Mouse (Mus musculus): ENCODE measurements around the gene Snrpd3.

DNA sequence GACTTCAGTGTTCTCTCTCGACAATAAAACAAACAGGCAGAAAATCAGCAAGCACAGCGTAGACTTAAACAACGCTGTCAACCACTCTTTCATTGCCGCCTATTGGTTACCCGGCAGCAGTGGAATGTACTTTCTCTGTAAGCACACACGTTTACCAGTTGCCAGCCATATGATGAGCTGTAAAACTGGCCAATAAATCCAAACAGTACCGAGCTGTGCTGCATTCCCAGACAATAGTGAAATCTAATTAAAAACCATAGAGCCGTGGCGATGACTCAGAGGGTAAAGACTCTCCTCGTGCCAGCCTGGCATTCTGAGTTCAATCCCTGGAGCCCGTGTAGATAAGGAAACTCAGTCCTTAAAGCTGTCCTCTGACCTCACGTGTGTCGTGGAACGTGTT is 31.1 kb downstream of the Snrpd3 start:
- TF ChIP-seq POLR2A (IDR thresholded peaks at IDR 0.05; ENCODE audit: insufficient read length, low read depth) (no peak), MYOD1 (IDR thresholded peaks at IDR 0.05; ENCODE audit: control insufficient read depth in 1 of 3, insufficient read length in 2 of 3, low read depth in 2 of 3) (no peak), SRF (IDR thresholded peaks at IDR 0.05; ENCODE audit: control insufficient read depth, insufficient read length, low read depth) (no peak), REST (IDR thresholded peaks at IDR 0.05; ENCODE audit: insufficient read depth, insufficient read length) (no peak), E2F4 (IDR thresholded peaks at IDR 0.05; ENCODE audit: insufficient read depth) (no peak)

Measured in myocyte (in vitro differentiated cells).